Mouse (Mus musculus): ENCODE measurements around the gene Kctd11. TPM values are rescaled to one million over a fixed set of nuclear protein-coding genes. Genes with fewer than 3 reads are reported as not detected.
"Not testable (repeated sequence)": the region's sequence is repeated elsewhere in the genome, so short reads cannot be mapped to it uniquely, and the experiment has no call there.

Gene Kctd11
- polyA plus RNA-seq, 1 experiment from 2014 or later, result 3.3 TPM

GRCm38 (mm10) chr11:69918118-69918517, 36.9 kb upstream of the Kctd11 start:
- Histone ChIP-seq H3K27me3 (no peaks in the 10 kb centered on the region), H3K27ac (replicated peaks) (no peak overlapping the region), H3K4me3 (0 out of 2 replicates have a peak overlapping the region, but pooled peaks have one; percentile 0), H3K9me3 (no peaks in the 10 kb centered on the region), H3K4me1 (replicated peaks) (peaks cover 59% of the 10 kb centered on the region), H3K9ac (no peak overlapping the region), H3K4me2 (no peak overlapping the region), H3K36me3 (peaks cover 48% of the 10 kb centered on the region)
- WGBS, result 92% methylated on average over 5 of the region's 5 CpGs
- no peak for ATAC-seq (ENCODE audit: low read depth)

- no peak overlapping the region for H3K4me3 ChIP-seq
- H3K27me3 ChIP-seq, result no peaks in the 10 kb centered on the region
- peaks cover 59% of the 10 kb centered on the region for H3K4me1 ChIP-seq (replicated peaks)
- peaks cover 55% of the 10 kb centered on the region for H3K36me3 ChIP-seq
- no peak for ATAC-seq (ENCODE audit: low read depth)
- no peaks in the 10 kb centered on the region for H3K9me3 ChIP-seq
- H3K27ac ChIP-seq (replicated peaks), result no peak overlapping the region
- H3K9ac ChIP-seq, result no peak overlapping the region
- H3K4me2 ChIP-seq, result no peak overlapping the region
- WGBS, result 86% methylated on average over 8 of the region's 8 CpGs
These were observed 36.3 kb upstream of the Kctd11 start for GRCm38 (mm10) chr11:69917379-69917948.

GRCm38 (mm10) chr11:69916652-69917378, 35.6 kb upstream of the Kctd11 start:
- not testable (repeated sequence) for H3K4me3 ChIP-seq; H3K9ac ChIP-seq; ATAC-seq (ENCODE audit: low read depth); H3K27ac ChIP-seq (replicated peaks); H3K4me2 ChIP-seq; H3K9me3 ChIP-seq; H3K27me3 ChIP-seq
- WGBS, result 65% methylated on average over 7 of the region's 7 CpGs
- Histone ChIP-seq H3K36me3 (peaks cover 61% of the 10 kb centered on the region), H3K4me1 (replicated peaks) (peaks cover 55% of the 10 kb centered on the region)

- ATAC-seq (ENCODE audit: low read depth), result no peak
- Histone ChIP-seq H3K9me3 (no peaks in the 10 kb centered on the region), H3K27ac (replicated peaks) (no peak overlapping the region), H3K4me3 (no peak overlapping the region), H3K36me3 (peaks cover 70% of the 10 kb centered on the region), H3K27me3 (no peaks in the 10 kb centered on the region), H3K9ac (no peak overlapping the region), H3K4me1 (replicated peaks) (peaks cover 55% of the 10 kb centered on the region), H3K4me2 (no peak overlapping the region)
- WGBS, result 67% methylated on average over 5 of the region's 5 CpGs
These were observed 34.7 kb upstream of the Kctd11 start for GRCm38 (mm10) chr11:69915667-69916627.

GRCm38 (mm10) chr11:69914917-69915430, 33.8 kb upstream of the Kctd11 start:
- Histone ChIP-seq H3K4me3 (peak overlapping the region; percentile 93), H3K4me2 (peak overlapping the region; percentile 100), H3K9me3 (no peaks in the 10 kb centered on the region), H3K4me1 (replicated peaks) (peaks cover 52% of the 10 kb centered on the region), H3K27ac (replicated peaks) (no peak overlapping the region), H3K9ac (peak overlapping the region; percentile 89), H3K27me3 (no peaks in the 10 kb centered on the region), H3K36me3 (peaks cover 80% of the 10 kb centered on the region)
- WGBS, result 40% methylated on average over 9 of the region's 9 CpGs
- ATAC-seq (ENCODE audit: low read depth), result no peak

GRCm38 (mm10) chr11:69914372-69914764, 33.2 kb upstream of the Kctd11 start:
- WGBS, result 2% methylated on average over 17 of the region's 17 CpGs
- ATAC-seq (ENCODE audit: low read depth), result no peak; the same call in none of the 2 replicates
- H3K4me1 ChIP-seq (replicated peaks), result peaks cover 46% of the 10 kb centered on the region

GRCm38 (mm10) chr11:69913554-69914371, 32.6 kb upstream of the Kctd11 start, which contains the start of gene Gps2:
Gene Gps2 (plus strand): TSS chr11:69913888.
- no peaks in the 10 kb centered on the region for H3K27me3 ChIP-seq
- peaks cover 40% of the 10 kb centered on the region for H3K4me1 ChIP-seq (replicated peaks)
- 1% methylated on average over 61 of the region's 61 CpGs for WGBS
- peak; percentile 88 for ATAC-seq (ENCODE audit: low read depth)
- peak within 1 kb of the TSS; percentile 93 for H3K4me3 ChIP-seq
- peak within 1 kb of the TSS; percentile 90 for H3K27ac ChIP-seq (replicated peaks)
- H3K9me3 ChIP-seq, result no peaks in the 10 kb centered on the region
- peak within 1 kb of the TSS; percentile 100 for H3K4me2 ChIP-seq
- peaks cover 86% of the 10 kb centered on the region for H3K36me3 ChIP-seq
- peak within 1 kb of the TSS; percentile 89 for H3K9ac ChIP-seq

More at GRCm38 (mm10) chr11:69914372-69914764, 33.2 kb upstream of the Kctd11 start:
- Histone ChIP-seq H3K4me3 (peak overlapping the region; percentile 93), H3K27ac (replicated peaks) (peak overlapping the region; percentile 90), H3K4me2 (peak overlapping the region; percentile 100), H3K9ac (peak overlapping the region; percentile 89), H3K9me3 (no peaks in the 10 kb centered on the region), H3K27me3 (no peaks in the 10 kb centered on the region), H3K36me3 (peaks cover 86% of the 10 kb centered on the region)

GRCm38 (mm10) chr11:69912716-69913530, 31.7 kb upstream of the Kctd11 start:
- H3K36me3 ChIP-seq, result peaks cover 86% of the 10 kb centered on the region
- no peaks in the 10 kb centered on the region for H3K27me3 ChIP-seq
- H3K4me3 ChIP-seq, result peak overlapping the region; percentile 93
- peak overlapping the region; percentile 100 for H3K4me2 ChIP-seq
- H3K4me1 ChIP-seq (replicated peaks), result peaks cover 33% of the 10 kb centered on the region
- H3K9me3 ChIP-seq, result no peaks in the 10 kb centered on the region
- peak; percentile 32 for ATAC-seq (ENCODE audit: low read depth)
- WGBS, result 79% methylated on average over 15 of the region's 15 CpGs
- peak overlapping the region; percentile 89; the same call in 1 of the 2 replicates for H3K9ac ChIP-seq
- peak overlapping the region; percentile 90 for H3K27ac ChIP-seq (replicated peaks)

- no peak overlapping the region for H3K9ac ChIP-seq
- no peak overlapping the region for H3K4me2 ChIP-seq
- WGBS, result 92% methylated on average over 6 of the region's 6 CpGs
- peaks cover 33% of the 10 kb centered on the region for H3K4me1 ChIP-seq (replicated peaks)
- H3K27me3 ChIP-seq, result no peaks in the 10 kb centered on the region
- H3K4me3 ChIP-seq, result no peak overlapping the region
- no peak for ATAC-seq (ENCODE audit: low read depth)
- H3K36me3 ChIP-seq, result peaks cover 86% of the 10 kb centered on the region
- no peak overlapping the region for H3K27ac ChIP-seq (replicated peaks)
- H3K9me3 ChIP-seq, result no peaks in the 10 kb centered on the region
These were observed 30.5 kb upstream of the Kctd11 start for GRCm38 (mm10) chr11:69911701-69912100.

GRCm38 (mm10) chr11:69910781-69911560, 29.8 kb upstream of the Kctd11 start:
- no peaks in the 10 kb centered on the region for H3K9me3 ChIP-seq
- H3K4me2 ChIP-seq, result no peak overlapping the region
- peaks cover 28% of the 10 kb centered on the region for H3K4me1 ChIP-seq (replicated peaks)
- no peak overlapping the region for H3K4me3 ChIP-seq
- 93% methylated on average over 17 of the region's 17 CpGs for WGBS
- H3K27me3 ChIP-seq, result no peaks in the 10 kb centered on the region
- H3K27ac ChIP-seq (replicated peaks), result no peak overlapping the region
- H3K36me3 ChIP-seq, result peaks cover 86% of the 10 kb centered on the region
- H3K9ac ChIP-seq, result no peak overlapping the region
- ATAC-seq (ENCODE audit: low read depth), result no peak
